Mouse (Mus musculus): Measurements from ENCODE around the gene Hus1.

DNA sequence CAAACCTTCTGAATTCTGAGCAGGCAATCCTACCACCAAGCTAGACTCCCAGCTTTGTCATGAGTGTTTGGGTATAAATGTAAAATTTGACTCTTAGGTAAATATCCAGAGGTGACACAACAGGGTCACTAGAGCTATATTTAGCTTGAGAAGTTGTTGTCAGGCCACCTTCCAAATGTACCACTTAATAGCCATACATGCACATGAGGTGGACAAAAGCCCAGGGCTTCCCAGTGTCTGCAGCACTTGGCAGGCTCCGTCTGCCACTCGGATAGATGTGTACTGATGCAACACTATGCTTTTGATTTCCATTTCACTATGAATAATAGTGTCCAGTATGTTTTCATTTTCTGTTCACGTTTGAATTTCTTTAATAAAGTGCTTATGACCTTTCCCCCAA, 14.2 kb upstream of the Hus1 start:
- TF ChIP-seq CTCF (IDR thresholded peaks at IDR 0.05; ENCODE audit: control insufficient read depth, insufficient read depth, low read length) (no peak), POLR2A (IDR thresholded peaks at IDR 0.05; ENCODE audit: borderline replicate concordance, control insufficient read depth, low read depth, low read length) (no peak)
